Mouse (Mus musculus) kidney, postnatal 10 days (tissue): Measurements from ENCODE around the gene Nsun2.

ENCODE experiments used
- DNase-seq: peaks from one replicate; pipeline ENCODE4 v3.0.0; 2021; ENCODE audit warnings: mixed read lengths

Nsun2 gene

DNA sequence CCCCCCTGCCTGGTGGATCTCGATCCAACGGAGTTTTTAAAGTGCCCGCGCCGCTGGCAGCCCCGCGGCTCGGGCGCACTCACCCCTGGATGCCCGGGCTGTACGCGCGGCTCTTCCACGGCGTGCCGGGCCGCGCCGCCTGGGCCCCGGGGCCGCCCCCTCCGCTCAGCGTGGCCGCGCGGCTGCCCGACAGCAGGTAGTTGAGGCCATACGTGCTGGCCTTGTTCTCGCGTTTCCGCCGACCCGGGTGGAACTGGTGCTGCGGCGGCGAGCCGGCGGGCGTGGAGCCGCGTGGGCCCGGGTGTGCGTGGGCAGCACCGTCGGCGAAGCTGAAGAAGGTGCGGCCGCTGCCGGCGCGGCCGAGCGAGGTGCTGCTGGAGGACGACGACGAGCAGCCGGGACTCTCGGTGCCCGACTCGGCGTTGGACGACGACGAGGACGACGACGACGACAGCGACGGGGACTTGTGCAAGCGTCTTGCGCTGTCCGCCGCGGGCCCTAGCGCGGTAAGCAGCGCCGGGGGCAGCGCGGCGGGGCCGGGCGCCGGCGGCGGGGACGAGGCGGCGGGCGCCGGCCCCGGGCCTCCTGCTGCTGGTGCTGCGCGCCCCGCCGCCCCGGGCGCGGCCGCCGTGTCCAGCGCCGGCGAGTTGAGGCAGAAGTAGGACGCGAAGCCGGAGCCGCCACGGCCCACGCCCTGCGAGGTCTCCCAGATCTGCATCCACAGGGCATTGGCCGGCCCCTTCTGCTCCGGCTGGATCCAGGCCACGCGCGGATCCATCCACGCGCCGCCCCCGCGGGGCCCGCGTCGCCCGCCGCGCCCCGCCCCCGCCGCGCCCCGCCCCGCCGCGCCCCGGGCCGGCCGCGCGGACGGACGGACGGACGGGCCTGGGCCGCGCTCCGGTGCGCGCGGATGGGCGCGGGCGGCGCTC, at the start of gene Nsun2:
Gene Nsun2, plus strand, starts transcription at position 342 of the 929 bp plus-strand sequence.
- peak; percentile 76 for DNase-seq

DNA sequence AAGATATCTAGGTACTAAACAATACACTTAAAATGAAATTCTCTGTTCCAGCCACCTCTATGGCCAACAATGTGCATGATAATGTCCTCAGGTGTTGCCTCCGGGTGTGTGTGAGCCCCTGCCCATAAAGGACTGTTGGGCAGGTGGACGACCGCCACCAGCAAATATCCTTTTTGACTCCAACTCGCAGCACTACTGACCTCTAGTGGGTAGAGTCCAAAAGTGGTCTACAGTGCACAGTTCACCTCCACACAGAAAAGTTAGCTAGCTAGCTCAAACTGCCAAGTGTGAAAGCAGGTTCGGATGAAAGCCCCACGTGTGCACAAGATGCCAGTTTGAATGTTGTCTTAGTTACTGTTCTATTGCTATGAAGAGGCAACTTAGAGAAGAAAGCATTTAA, 48.2 kb upstream of the Nsun2 start:
- DNase-seq = peak; percentile 34

DNA sequence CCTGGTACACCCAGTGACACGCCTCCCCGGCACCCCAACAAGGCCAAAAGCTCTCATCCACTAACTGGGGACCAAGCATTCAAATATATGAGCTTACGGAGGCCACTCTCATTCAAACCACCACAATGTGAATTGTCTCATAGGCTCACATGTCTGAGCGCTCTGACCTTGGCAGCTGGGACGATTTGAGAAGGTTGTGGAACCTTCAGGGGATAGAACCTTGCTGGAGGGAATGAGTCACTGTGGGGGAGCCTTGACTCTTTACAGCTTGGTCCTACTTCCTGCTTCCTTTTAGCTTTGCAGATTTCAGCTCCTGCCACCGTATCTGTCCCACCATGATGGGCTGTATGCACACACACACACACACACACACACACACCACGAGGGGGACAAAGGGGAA, 47.7 kb upstream of the Nsun2 start:
- DNase-seq = no peak

DNA sequence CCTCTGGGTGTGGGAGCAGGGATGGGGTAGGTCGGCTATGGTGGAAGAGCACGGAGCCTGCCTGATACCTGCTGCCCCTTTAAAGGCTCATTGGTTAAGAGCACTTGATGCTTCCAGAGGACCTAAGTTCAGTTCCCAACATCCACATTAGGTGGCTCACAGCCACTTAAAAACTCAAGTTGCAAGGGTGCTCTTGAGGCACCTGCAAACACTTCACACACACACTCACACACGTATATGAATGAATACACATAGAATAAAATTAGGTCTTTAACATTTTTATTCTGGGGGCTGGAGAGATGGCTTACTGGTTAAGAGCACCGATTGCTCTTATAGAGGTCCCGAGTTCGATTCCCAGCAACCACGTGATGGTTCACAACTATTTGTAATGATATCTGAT, 46.4 kb upstream of the Nsun2 start:
- no peak for DNase-seq

DNA sequence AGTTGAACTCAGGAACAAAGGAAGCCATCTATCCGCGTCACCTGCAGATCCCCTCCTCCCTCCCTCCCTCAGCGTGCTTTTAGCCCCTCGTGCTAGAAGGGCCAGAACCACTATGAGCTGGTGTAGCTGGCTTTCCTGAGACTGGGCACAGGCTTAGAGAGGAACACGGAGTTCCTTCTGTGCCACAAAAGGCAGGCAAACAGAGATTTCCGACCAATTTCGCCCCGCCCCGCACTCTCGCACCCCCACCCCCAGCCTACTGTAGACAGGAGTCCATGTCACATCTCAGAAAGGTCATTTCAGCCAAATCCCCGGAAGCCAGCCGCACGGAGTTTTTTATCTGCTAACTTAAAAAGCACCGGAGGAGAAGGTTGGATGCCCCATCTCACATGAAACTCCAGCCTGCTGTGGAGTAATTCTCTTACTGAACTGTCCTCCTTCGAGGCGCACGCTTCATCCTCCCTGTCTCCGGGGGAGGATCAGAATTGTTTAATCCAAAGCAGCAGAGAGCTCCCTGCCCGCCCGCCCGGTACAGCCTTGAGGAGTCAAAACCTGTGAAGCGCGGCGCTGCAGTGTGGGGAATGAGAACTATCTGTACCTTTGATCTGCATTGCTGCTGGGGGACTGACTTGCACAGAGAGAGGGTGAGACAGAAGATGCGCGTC, 45.8 kb upstream of the Nsun2 start:
- peak; percentile 46 for DNase-seq

DNA sequence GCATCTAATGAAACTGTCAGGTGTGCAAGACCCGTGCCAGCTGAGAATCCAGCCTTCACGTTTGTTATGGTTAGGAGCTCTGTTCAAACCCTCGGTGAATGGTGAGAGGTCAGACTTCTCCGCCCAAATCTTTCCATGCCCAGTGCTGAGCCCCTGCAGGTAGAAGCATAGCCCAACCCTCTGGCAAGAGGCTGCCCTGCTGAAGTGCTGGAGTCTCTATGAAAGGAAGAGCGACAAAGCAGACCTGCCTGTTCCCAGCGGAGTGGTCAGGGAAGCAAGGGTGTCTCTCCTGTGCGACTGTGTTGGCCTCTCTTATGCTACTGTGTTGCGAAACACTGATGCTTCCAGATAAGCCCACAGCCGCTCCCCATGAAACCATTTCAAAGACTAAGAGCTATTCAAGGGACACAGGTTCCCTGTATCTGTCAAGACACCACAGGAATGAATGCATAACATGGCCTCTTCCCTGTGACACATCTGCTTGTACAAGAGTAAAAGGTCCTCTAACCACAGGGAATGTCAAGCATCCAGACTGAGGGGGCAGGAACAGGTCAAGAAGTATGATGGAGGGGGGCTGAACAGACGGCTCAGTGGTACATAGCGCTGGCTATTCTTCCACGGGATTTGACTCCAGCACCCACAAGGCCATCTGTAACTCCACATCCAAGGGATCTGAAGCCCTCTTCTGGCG, 44.8 kb upstream of the Nsun2 start:
- DNase-seq = no peak

DNA sequence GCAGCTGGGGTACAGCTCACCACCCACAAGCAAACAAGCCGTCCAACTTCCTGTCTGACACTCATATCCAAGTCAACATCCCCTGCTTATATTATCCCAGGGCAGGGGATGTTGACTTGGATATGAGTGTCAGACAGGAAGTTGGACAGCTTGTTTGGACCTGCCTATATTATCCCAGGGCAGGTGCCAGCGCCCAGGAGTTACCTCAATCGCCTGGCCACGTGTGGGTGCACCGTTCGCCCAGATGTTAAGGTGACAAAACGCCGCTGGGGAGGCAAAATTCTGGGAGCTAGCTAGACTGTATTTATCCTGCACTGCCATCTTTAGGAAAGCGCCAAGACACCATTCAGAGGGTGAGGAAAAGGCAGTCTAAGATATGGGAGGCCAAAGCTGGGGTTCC, 43.8 kb upstream of the Nsun2 start:
- DNase-seq = no peak

DNA sequence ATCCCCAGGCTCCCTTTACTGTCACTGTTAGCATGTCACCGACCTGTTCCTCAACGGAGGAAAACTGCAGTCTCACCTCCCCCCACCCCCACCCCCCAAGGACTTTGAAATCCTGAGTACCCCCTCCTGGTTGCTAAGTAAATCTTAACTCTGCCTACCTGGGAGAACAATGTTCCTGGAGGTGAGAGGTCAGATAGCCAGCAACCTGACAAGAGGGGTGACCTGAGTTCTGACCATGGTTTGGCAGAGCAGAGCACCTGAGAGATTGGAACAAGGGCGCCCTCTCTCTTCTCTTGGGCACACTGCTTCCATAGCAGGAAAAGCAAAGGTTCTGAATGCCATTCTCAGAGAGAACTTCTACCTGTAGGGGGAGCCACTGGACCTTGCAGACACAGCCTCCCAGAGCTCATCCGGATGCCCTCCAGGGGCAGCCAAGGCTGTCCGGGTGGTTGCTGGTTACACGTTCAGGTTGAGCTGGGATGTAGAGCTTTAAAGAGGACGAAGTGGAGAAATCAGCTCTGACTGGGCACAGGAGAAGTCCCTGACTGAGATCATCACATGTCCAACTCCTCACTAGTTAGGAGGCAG, 40.6 kb upstream of the Nsun2 start:
- DNase-seq = peak; percentile 70

DNA sequence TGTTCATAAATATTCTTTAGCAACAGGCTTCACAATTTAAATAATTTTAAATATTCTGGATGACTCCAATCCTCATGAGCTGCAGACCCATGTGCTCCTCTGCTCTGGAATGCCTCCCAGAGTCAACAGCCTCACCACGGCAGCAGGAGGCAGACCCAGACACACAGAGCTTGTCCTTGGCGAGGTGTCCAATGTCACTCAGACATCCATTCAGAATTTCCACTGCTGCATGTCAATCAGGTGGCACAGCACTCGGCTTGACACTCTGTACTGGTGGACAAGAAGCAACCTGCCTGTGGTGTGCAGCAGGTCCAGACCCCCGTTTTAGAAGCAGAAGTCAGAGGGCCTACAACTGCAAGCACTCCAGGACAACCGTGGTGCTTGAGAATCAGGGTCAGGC, 35.3 kb upstream of the Nsun2 start:
- DNase-seq = no peak

DNA sequence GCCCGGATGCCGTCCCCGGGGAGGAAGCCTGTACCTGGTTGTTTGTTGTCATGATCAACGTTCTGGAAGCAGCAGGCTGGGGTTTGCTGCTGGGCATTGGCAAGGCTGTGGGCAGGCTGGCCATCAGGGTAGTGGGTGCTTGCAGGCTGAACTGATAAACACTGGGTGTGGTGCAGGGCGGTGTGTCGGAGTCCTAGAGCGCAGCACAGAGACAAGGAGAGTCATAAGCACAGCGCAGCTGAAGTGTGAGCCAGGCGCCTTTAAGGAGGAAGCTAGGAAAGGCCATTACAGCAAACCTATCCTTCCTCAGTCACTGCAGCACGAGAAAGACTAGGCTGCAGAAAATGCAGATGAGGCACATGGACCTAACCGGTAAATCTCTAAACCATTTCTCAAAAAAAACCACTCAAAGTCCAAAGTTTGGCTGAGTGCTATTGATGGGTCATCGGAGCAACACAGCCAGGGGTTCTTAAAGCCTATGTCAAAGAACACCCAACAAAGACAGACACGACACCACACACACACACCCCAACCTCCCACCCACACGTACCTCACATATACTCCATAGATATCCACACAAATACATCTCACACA, 31.3 kb upstream of the Nsun2 start:
- no peak for DNase-seq

DNA sequence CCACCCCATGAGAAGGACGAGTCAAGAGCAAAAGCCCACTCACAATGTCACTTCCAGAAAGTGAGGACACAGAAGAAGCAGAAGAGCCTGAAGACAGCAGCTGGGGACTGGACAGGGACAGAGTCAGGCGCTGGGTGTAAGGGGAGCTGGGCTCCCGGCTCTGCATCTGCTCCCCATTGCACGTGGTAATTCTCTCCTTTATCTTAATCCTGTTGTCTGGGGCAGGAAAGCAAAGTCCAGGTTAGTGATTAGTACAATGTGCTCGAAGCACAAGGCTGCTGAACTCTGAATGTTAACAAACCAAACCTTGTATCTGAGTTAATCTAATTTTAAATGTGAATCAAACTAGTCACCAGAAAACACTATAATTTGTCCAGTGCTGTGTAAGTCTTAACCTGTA, 30.7 kb upstream of the Nsun2 start:
- DNase-seq = no peak

DNA sequence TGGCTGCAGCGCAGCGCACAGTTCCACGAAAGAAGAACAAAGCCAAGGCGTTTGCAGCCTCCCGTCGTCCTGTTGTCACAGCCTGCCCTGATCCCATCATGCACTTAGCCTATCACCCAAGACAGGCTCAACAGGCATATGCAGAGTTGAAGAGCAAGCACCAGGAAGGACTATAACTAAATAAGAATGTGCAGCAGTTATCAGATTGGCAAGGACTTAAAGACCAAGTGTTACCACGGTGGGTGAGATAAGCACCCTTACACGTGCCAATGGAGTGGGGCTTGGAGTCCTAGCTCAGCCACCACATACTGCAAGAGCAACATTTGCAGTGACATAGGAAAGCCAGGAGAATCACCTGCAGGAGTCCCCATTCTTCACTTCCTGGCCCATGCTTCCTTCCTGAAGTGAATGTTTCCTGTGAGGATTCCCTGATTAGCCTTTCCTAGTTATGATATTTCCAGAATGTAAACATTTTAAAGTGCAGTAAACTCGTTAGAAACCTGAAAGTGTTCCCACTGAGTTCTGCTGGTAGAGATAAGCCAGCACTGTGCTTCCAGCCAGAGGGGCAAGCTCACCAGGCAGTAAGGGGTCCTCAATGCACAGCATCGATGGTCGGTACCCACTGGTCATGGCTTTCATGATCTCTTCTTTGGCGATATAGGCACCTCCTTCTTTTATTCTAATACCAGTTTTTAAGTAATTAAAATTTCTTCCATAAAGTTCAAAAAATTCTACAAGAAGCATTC, 27.0 kb upstream of the Nsun2 start:
- DNase-seq = no peak

DNA sequence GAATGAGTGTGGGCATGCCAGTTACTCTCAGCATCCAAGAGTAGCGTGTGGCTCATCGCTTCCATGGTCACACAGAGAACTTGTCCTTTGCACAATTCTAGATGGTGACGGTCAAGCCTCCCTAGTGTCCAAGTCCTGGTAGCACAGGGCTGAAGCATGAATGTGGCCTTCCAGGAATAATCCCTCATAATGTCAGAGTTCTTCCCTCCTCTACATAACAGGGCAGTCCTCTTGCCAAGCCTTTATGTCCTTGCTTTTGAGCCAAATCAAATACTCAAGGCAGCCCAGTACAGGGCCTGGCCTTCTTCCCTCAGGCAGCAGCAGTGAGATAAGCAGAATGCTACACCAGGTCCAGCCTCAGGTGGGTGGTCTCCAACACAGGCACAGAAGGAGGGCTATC, 25.9 kb upstream of the Nsun2 start:
- DNase-seq = no peak

DNA sequence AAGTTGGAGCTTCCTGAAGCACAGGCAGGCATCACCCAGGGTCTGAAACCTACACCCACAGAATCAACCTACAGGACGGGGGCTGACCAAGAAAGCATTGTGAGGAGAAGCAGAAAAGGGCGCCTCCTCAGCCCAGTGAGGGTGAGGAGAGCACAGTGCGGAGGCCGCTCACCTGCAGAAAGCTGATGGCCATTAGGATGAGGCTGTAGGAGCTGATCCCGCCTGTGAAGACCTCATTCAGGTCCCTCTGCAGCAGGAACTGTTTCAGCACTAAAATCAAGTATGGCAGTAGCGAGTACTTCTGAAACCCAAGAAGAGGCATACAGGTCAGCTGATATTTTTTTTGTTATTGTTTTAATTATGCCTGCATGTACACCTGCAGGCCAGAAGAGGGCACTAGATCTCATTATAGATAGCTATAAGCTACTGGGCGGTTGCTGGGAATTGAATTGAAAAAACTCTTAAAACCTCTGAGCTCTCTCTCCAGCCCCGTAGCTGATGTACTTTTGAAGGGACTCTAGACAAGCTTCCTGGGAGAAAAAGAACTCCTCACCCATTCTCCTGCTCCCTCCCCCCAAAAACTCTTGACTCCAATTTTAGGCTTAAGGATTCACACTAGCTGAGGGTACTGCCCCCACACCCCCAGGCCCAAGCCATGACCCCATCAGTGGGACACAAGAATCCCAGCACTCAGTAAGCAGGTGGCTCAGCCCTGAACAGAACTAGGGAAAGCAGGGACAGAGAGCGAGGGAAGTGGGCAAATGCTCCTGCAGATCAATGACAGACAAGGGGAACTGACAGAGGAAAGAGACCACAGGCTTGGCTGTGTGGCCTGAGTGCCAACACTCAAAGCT, 23.9 kb upstream of the Nsun2 start:
- no peak for DNase-seq

DNA sequence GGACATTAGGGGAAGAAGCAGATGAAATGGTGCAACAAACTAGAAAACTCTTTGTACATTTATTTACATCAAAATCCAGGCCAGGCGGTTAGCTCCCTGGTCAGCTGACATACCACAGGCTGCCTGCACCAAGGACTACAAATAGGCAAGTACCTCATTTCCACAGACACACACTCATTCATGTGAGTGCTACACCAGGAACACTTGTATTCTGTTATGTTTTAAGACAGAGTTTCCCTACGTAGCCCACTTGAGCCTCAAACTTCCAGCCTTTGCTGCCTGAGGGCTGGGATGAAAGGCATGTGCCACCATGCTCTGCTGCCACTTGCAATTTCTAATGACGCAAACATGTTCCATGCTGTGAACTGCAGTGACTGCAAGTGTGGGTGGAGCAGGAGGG, 18.5 kb upstream of the Nsun2 start:
- no peak for DNase-seq

DNA sequence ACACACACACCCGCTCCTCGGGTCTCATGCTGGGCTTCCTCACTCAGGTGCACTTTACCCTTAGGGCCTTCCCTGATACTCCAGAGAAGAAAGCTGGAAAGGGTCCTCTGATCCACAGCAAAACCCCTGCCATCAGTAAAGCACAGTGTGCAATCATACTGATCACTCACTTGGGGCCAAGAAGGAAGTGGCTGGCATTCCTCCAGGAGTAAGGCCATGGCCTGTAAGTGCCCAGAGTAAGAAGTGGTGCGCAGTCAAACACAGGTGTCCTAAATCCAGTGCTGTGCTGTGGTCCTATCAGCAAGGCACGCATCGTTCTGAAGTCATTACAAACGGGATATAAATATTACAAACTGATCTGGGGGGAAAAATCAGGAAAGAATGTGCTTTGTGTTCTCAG, 16.1 kb upstream of the Nsun2 start:
- peak; percentile 56 for DNase-seq

DNA sequence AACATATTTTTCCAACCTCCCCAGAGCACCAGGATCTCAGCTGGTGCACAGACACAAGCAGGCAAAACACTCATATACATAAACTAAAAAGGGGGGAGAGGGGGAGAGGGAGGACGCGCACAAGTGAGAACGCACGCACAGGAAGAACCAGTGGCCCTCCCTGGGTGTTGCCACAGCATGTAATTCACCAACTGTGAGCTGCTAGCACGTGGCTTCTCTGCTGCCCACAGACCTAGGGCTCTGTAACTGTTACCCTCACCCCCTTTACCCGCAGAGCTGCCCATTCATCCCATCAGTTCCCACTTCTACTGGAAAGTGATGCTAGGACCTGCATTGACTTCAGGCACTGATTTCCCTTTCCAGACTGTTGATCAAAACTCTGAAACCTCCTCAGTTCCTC, 14.4 kb upstream of the Nsun2 start:
- DNase-seq = no peak

DNA sequence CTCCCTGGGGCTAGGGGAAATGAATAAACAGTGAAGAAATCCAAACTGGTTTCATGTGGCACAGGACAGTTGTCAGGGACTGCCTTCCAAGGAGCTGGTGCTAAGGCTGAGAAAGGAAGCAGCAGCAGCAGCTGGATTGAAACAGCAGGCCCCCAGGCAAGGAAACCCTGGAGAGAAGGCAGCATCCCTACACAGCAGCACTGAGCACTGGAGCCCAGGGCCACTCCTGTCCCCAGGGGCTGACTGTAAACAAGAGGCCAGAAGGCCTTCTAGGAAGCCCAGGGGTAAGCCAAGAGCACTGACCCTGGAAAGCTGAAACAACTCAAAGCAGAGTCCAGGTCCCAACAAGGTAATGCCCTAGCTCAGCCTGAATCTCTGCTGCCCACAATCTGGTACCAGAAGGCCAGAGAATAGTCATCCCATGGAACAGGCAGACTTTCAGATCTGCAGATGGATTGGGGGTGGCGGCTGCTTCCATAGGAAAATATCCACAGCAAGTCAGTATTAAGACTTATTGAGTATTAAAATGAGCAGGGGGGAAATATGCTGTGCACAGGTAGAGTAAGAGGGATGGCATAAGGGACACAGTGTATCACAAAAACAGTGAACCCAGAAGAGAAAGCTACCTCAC, 11.3 kb upstream of the Nsun2 start:
- no peak for DNase-seq

DNA sequence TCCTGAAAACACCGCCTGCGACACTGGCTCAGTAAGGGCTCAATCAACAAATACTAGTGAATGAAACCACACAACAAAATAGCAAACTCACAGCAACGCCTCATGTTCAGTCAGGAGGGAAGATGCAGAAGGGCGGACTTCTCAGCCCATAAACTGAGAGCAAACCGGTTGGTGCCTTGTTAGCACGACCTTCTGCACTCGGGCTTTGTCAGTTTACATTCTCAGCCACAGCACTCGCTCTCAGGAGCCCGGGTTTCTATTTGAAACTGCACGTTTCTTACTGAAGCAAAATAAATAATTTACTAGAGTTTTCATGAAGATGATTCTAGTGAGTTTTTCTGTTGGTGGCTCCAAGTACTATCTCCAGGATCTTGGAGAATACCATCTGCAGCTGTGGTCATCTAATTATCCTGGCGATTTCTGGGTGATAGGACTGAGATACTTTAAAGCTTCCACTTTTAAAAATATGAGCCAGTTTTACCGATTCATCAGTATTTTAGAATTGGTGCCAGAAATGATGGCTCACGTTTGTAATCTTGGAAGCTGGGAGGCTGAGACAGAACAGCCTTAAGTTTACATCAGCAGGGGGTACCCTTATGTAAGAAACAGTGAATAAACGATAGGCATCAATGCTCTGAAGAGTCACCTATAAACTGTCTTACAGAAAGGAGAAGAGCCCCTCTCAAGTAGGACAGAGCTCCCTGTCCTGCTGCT, 9.9 kb upstream of the Nsun2 start:
- DNase-seq = no peak

DNA sequence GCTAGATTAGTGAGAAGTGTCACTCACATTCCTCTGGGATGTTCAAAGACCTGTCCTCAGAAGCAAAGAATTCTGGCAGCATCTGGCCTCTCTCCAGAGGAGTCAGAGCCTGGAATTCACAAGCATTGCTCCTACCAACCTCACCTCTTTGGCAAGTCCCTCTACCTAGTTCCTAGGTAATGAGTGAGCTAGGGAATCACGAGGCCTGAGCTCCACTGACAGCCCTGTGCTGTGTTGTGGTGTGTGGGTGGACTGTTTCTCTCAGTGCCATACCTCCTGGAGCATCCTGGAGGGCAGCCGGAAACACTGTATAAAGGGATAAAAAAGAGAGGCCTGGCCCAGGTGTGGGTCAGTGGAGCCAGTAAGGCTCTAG, 9.4 kb upstream of the Nsun2 start:
- no peak for DNase-seq
